Mouse (Mus musculus) limb, embryonic 14.5 days (tissue): Measurements from ENCODE around the gene Sfta2. TPM values are rescaled to one million over a fixed set of nuclear protein-coding genes. Genes with fewer than 3 reads are reported as not detected.

Source experiments
- ATAC-seq: fragments of 200-750 bp; cut with Nextera tagmentation; 2 replicates; pipeline ENCODE4 v1.8.0; 2017; ENCODE audit warnings: low read depth, moderate number of reproducible peaks, moderate TSS enrichment; ENCODE audit not compliant: low FRiP score
- DNase-seq: peaks from one replicate; pipeline ENCODE4 v3.0.0-alpha.2; 2015; ENCODE audit warnings: low spot score
- H3K27ac ChIP-seq: fragments of 300-500 bp; sonication (generic); replicated peaks from 2 replicates; pipeline ENCODE4 v1.5.1; 2014; ENCODE audit warnings: low read depth, mild to moderate bottlenecking, low read length, moderate library complexity, mixed read lengths
- H3K27me3 ChIP-seq: fragments of 300-500 bp; sonication (generic); 2 replicates; pipeline ENCODE4 v1.6.1; 2014; ENCODE audit warnings: low read length, mixed read lengths; ENCODE audit not compliant: control insufficient read depth, insufficient read depth
- H3K36me3 ChIP-seq: fragments of 300-500 bp; sonication (generic); 2 replicates; pipeline ENCODE4 v1.6.1; 2014; ENCODE audit warnings: mild to moderate bottlenecking, low read length, moderate library complexity, mixed read lengths; ENCODE audit not compliant: control insufficient read depth, insufficient read depth
- H3K4me1 ChIP-seq: fragments of 300-500 bp; sonication (generic); 2 replicates; pipeline ENCODE4 v1.6.1; 2014; ENCODE audit warnings: antibody characterized with exemption, low read length, mixed read lengths; ENCODE audit not compliant: control insufficient read depth, insufficient read depth
- H3K4me2 ChIP-seq: fragments of 300-500 bp; sonication (generic); replicated peaks from 2 replicates; pipeline ENCODE4 v1.6.1; 2014; ENCODE audit warnings: low read depth, mild to moderate bottlenecking, low read length, moderate library complexity; ENCODE audit not compliant: severe bottlenecking
- H3K4me3 ChIP-seq: fragments of 300-500 bp; sonication (generic); replicated peaks from 2 replicates; pipeline ENCODE4 v1.5.1; 2014; ENCODE audit warnings: low read length
- H3K9ac ChIP-seq: fragments of 300-500 bp; sonication (generic); 2 replicates; pipeline ENCODE4 v1.6.1; 2014; ENCODE audit warnings: mild to moderate bottlenecking, low read depth, low read length, moderate library complexity; ENCODE audit not compliant: severe bottlenecking
- H3K9me3 ChIP-seq: fragments of 300-500 bp; sonication (generic); 2 replicates; pipeline ENCODE4 v1.6.1; 2016; ENCODE audit warnings: low read length; ENCODE audit not compliant: control insufficient read depth
- POLR2A ChIP-seq: fragments of 200-500 bp; IDR thresholded peaks from 2 replicates; pipeline ENCODE4 v1.8.0; 2012; ENCODE audit warnings: inconsistent platforms, mild to moderate bottlenecking, moderate library complexity, borderline replicate concordance; ENCODE audit not compliant: insufficient read depth, insufficient read length; ENCODE audit errors: extremely low read depth
- WGBS: fragments of 180-500 bp; shearing (Covaris S2); extraction: QIAGEN DNeasy Blood & Tissue Kit; methylation state at CpG from one replicate; pipeline ENCODE4 v1.1.7; 2014; 5-methylcytosine and 5-hydroxymethylcytosine counted together
- polyA plus RNA-seq, 2 experiments: library from polyadenylated mRNA; depleted of rRNA in 1 of 2; stranded (reverse) in 1 of 2; unstranded in 1 of 2; fragments of >200 nt; fragmentation: Nextera tagmentation in 1 of 2; extraction: Ambion mirVana in 1 of 2; gene quantifications; 2 replicates each; pipeline versions ENCODE4 v1.2.1 to v1.2.3; 2012 to 2014

Gene Sfta2
- polyA plus RNA-seq, 2 experiments: not detected

GRCm38 (mm10) chr17:35672527-35672926 is 71.2 kb downstream of the Sfta2 start:
- ATAC-seq (no peak), DNase-seq (no peak)
- Histone ChIP-seq H3K27ac (no peak overlapping the region), H3K4me2 (peak overlapping the region; percentile 73; the same call in 1 of the 2 replicates), H3K9me3 (no peaks in the 10 kb centered on the region), H3K4me3 (no peak overlapping the region), H3K4me1 (no peaks in the 10 kb centered on the region), H3K27me3 (no peaks in the 10 kb centered on the region), H3K9ac (no peak overlapping the region), H3K36me3 (peaks cover 8% of the 10 kb centered on the region; the same call in 1 of the 2 replicates)
- TF ChIP-seq POLR2A: no peak
- 86% methylated on average over 6 of the region's 6 CpGs for WGBS

DNA sequence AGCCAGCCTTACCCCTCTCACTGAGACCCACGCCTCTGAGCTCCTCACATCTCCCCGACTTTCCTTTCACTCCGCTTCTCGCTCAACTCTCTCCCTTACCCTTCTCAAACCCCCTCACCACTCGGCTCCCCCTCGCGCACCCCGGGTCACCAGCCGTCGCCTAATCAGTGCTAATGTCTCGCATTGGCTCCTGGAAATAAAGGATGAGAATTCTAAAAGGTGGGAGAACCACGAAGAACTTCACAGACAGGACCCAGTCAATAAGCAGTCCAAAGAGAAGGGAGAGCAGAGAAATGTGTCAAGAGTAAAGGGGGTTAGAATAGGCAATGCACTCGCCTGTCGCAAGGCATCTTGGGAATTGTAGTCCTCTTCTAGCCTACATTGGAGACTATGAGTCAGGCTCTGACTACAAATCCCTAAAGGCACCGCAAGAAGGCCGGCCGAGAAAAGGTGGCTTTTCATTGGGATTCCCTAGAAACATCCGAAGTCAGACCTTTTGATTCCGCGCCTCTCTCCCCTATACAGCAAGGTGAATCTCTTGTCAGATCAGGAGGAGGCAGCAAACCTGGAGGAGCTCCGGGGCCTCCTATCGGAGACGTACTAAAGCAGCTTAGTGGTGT is 72.2 kb downstream of the Sfta2 start, which contains the start of gene Gtf2h4:
Gene Gtf2h4, minus strand, starts transcription at position 324 of the 620 bp plus-strand sequence.
- ATAC-seq (peak; percentile 96), DNase-seq (peak; percentile 99)
- 2% methylated on average over 23 of the region's 23 CpGs for WGBS
- Histone ChIP-seq H3K4me2 (peak within 1 kb of the TSS; percentile 73), H3K9ac (peak within 1 kb of the TSS; percentile 75), H3K36me3 (peaks cover 8% of the 10 kb centered on the region; the same call in 1 of the 2 replicates), H3K27ac (no peak within 1 kb of the TSS), H3K9me3 (no peaks in the 10 kb centered on the region), H3K4me1 (no peaks in the 10 kb centered on the region), H3K4me3 (peak within 1 kb of the TSS; percentile 65), H3K27me3 (no peaks in the 10 kb centered on the region)
- no peak for TF ChIP-seq POLR2A

DNA sequence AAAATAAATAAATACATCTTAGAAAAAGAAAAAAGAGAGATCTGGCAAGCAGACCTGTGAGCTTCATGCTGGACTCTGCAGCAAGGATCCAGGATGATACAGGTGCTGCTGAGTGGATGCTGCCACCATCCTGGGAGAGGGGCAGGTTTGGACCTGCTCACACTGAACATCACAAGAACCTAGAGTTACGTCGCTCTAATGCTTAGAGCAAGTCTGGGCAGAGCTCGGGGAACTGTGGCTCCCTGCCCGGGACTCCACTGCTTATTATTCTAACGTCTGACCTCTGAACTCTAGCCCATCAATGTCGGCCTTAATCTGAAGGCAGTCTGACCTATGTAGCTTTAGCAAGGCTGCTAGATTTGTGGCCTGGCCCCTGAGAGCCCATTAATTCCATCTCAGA is 79.2 kb downstream of the Sfta2 start:
- H3K4me1 ChIP-seq: no peaks in the 10 kb centered on the region
- peaks cover 50% of the 10 kb centered on the region for H3K36me3 ChIP-seq
- no peak overlapping the region for H3K9ac ChIP-seq
- no peak overlapping the region for H3K4me2 ChIP-seq
- H3K9me3 ChIP-seq: no peaks in the 10 kb centered on the region
- ATAC-seq (no peak), DNase-seq (no peak)
- H3K27ac ChIP-seq: no peak overlapping the region
- H3K4me3 ChIP-seq: no peak overlapping the region
- WGBS: 38% methylated on average over 6 of the region's 6 CpGs
- TF ChIP-seq POLR2A: no peak
- no peaks in the 10 kb centered on the region for H3K27me3 ChIP-seq

DNA sequence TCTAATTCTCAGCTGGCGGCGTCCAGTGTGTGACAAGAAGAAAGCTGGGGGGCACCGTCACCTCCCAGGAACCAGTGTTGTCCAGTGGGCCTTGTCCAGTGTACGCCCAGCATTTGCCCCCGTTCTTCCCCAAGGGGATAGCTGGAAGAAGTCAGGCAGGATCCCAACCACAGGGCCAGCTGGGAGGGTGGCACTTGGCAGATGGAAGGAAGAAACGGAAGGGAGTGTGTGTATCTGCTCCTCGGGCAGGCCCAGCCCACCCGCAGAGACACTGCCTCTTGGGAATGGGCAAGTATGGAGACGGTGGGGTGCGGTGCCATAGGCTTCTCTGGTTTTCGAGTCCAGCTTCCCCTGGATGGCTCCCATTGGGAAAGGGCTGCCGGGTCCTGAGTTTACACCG is 80.6 kb downstream of the Sfta2 start:
- no peak overlapping the region for H3K4me2 ChIP-seq
- TF ChIP-seq POLR2A: no peak
- H3K4me1 ChIP-seq: no peaks in the 10 kb centered on the region
- no peaks in the 10 kb centered on the region for H3K9me3 ChIP-seq
- WGBS: 79% methylated on average over 13 of the region's 13 CpGs
- no peak overlapping the region for H3K4me3 ChIP-seq
- ATAC-seq (no peak), DNase-seq (no peak)
- H3K36me3 ChIP-seq: peaks cover 64% of the 10 kb centered on the region
- H3K27me3 ChIP-seq: no peaks in the 10 kb centered on the region
- H3K27ac ChIP-seq: no peak overlapping the region
- no peak overlapping the region for H3K9ac ChIP-seq

GRCm38 (mm10) chr17:35685061-35685460 is 83.7 kb downstream of the Sfta2 start:
- no peak overlapping the region for H3K27ac ChIP-seq
- peaks cover 93% of the 10 kb centered on the region for H3K36me3 ChIP-seq
- no peak overlapping the region for H3K4me2 ChIP-seq
- 62% methylated on average over 9 of the region's 9 CpGs for WGBS
- TF ChIP-seq POLR2A: no peak
- H3K9ac ChIP-seq: no peak overlapping the region
- DNase-seq (no peak), ATAC-seq (no peak)
- no peaks in the 10 kb centered on the region for H3K27me3 ChIP-seq
- no peaks in the 10 kb centered on the region for H3K4me1 ChIP-seq
- H3K4me3 ChIP-seq: no peak overlapping the region
- no peaks in the 10 kb centered on the region for H3K9me3 ChIP-seq
